Mouse (Mus musculus) lung, embryonic 14.5 days (tissue): ENCODE measurements around the gene Ttc8. TPM values are rescaled to one million over a fixed set of nuclear protein-coding genes. Genes with fewer than 3 reads are reported as not detected.

Source experiments
- ATAC-seq: fragments of 200-750 bp; cut with Nextera tagmentation; 2 replicates; pipeline ENCODE4 v1.8.0; 2017; ENCODE audit warnings: mild to moderate bottlenecking, moderate TSS enrichment, moderate library complexity; ENCODE audit not compliant: insufficient read depth
- DNase-seq: peaks from one replicate; pipeline ENCODE4 v3.0.0-alpha.2; 2015
- H3K27ac ChIP-seq: fragments of 300-500 bp; sonication (generic); 2 replicates; pipeline ENCODE4 v1.5.1; 2014; ENCODE audit warnings: low read depth, mild to moderate bottlenecking, moderate library complexity
- H3K27me3 ChIP-seq: fragments of 300-500 bp; sonication (generic); 2 replicates; pipeline ENCODE4 v1.6.1; 2014; ENCODE audit warnings: low read length, control low read depth; ENCODE audit not compliant: insufficient read depth
- H3K36me3 ChIP-seq: fragments of 300-500 bp; sonication (generic); 2 replicates; pipeline ENCODE4 v1.6.1; 2014; ENCODE audit warnings: control low read depth; ENCODE audit not compliant: insufficient read depth
- H3K4me1 ChIP-seq: fragments of 300-500 bp; sonication (generic); 2 replicates; pipeline ENCODE4 v1.6.1; 2014; ENCODE audit warnings: antibody characterized with exemption, control low read depth; ENCODE audit not compliant: insufficient read depth
- H3K4me2 ChIP-seq: fragments of 300-500 bp; sonication (generic); 2 replicates; pipeline ENCODE4 v1.6.1; 2014; ENCODE audit warnings: mild to moderate bottlenecking
- H3K4me3 ChIP-seq: fragments of 300-500 bp; sonication (generic); 2 replicates; pipeline ENCODE4 v1.5.1; 2014; ENCODE audit warnings: low read depth, low read length
- H3K9ac ChIP-seq: fragments of 300-500 bp; sonication (generic); 2 replicates; pipeline ENCODE4 v1.6.1; 2014
- H3K9me3 ChIP-seq: fragments of 300-500 bp; sonication (generic); 2 replicates; pipeline ENCODE4 v1.6.1; 2016; ENCODE audit warnings: low read depth, low read length, control low read depth
- CTCF ChIP-seq: IDR thresholded peaks from 2 replicates; pipeline ENCODE4 v1.5.1; 2016; ENCODE audit warnings: antibody characterized with exemption, low read depth
- WGBS: fragments of 180-500 bp; shearing (Covaris S2); extraction: QIAGEN DNeasy Blood & Tissue Kit; methylation state at CpG from one replicate; pipeline ENCODE4 v1.1.7; 2014; 5-methylcytosine and 5-hydroxymethylcytosine counted together
- polyA plus RNA-seq: library from polyadenylated mRNA; unstranded; fragments of >200 nt; fragmentation: Nextera tagmentation; extraction: Ambion mirVana; gene quantifications from 2 replicates; pipeline ENCODE4 v1.2.1, GENCODE M21; 2014

The Ttc8 gene
- polyA plus RNA-seq, 1 experiment from 2014 or later: 36.6 TPM

- H3K4me1 ChIP-seq: no peaks in the 10 kb centered on the region
- no peak overlapping the region for H3K4me3 ChIP-seq
- 72% methylated on average over 1 of the region's 1 CpGs for WGBS
- ATAC-seq (no peak), DNase-seq (no peak)
- no peak overlapping the region for H3K4me2 ChIP-seq
- no peak for TF ChIP-seq CTCF
- H3K36me3 ChIP-seq: no peaks in the 10 kb centered on the region
- no peak overlapping the region for H3K27ac ChIP-seq
- H3K27me3 ChIP-seq: no peaks in the 10 kb centered on the region
- no peaks in the 10 kb centered on the region for H3K9me3 ChIP-seq
- H3K9ac ChIP-seq: no peak overlapping the region
Measured at GRCm38 (mm10) chr12:99008786-99009185, 88.4 kb downstream of the Ttc8 start.

GRCm38 (mm10) chr12:99009430-99009829 is 89.1 kb downstream of the Ttc8 start:
- TF ChIP-seq CTCF: no peak

GRCm38 (mm10) chr12:99010044-99010443 is 89.7 kb downstream of the Ttc8 start:
- no peak for ATAC-seq
- no peak for DNase-seq
- TF ChIP-seq CTCF: no peak
- Histone ChIP-seq H3K4me1 (no peaks in the 10 kb centered on the region), H3K27ac (no peak overlapping the region), H3K9me3 (no peaks in the 10 kb centered on the region), H3K27me3 (no peaks in the 10 kb centered on the region), H3K4me3 (no peak overlapping the region), H3K4me2 (no peak overlapping the region), H3K36me3 (no peaks in the 10 kb centered on the region), H3K9ac (no peak overlapping the region)
- WGBS: 73% methylated on average over 6 of the region's 6 CpGs

More at GRCm38 (mm10) chr12:99009430-99009829, 89.1 kb downstream of the Ttc8 start:
- Histone ChIP-seq H3K27ac (no peak overlapping the region), H3K9ac (no peak overlapping the region), H3K36me3 (no peaks in the 10 kb centered on the region), H3K4me1 (no peaks in the 10 kb centered on the region), H3K9me3 (no peaks in the 10 kb centered on the region), H3K4me3 (no peak overlapping the region), H3K27me3 (no peaks in the 10 kb centered on the region), H3K4me2 (no peak overlapping the region)
- DNase-seq: no peak
- no peak for ATAC-seq
- WGBS: 72% methylated on average over 4 of the region's 4 CpGs

GRCm38 (mm10) chr12:99011161-99011861 is 90.9 kb downstream of the Ttc8 start:
- no peak overlapping the region; the same call in 1 of the 2 replicates for H3K4me3 ChIP-seq
- DNase-seq: peak; percentile 67

GRCm38 (mm10) chr12:99015870-99016269 is 95.5 kb downstream of the Ttc8 start:
- no peak for ATAC-seq
- Histone ChIP-seq H3K4me3 (no peak overlapping the region), H3K4me2 (no peak overlapping the region), H3K27ac (no peak overlapping the region), H3K9me3 (no peaks in the 10 kb centered on the region), H3K9ac (no peak overlapping the region), H3K36me3 (no peaks in the 10 kb centered on the region), H3K27me3 (no peaks in the 10 kb centered on the region), H3K4me1 (no peaks in the 10 kb centered on the region)
- no peak for TF ChIP-seq CTCF
- WGBS: 83% methylated on average over 4 of the region's 4 CpGs
- DNase-seq: no peak

More at GRCm38 (mm10) chr12:99011161-99011861, 90.9 kb downstream of the Ttc8 start:
- Histone ChIP-seq H3K9me3 (no peaks in the 10 kb centered on the region), H3K27me3 (no peaks in the 10 kb centered on the region), H3K36me3 (no peaks in the 10 kb centered on the region), H3K4me1 (no peaks in the 10 kb centered on the region), H3K9ac (no peak overlapping the region), H3K27ac (no peak overlapping the region), H3K4me2 (peak overlapping the region; percentile 48)
- WGBS: 12% methylated on average over 22 of the region's 22 CpGs
- ATAC-seq: peak; percentile 75
- TF ChIP-seq CTCF: no peak

GRCm38 (mm10) chr12:99024430-99024960 is 104.1 kb downstream of the Ttc8 start:
- H3K4me2 ChIP-seq: no peak overlapping the region
- no peak for TF ChIP-seq CTCF
- 81% methylated on average over 6 of the region's 6 CpGs for WGBS

GRCm38 (mm10) chr12:99026291-99026690 is 105.9 kb downstream of the Ttc8 start:
- DNase-seq: no peak
- no peak overlapping the region for H3K4me3 ChIP-seq
- H3K9me3 ChIP-seq: no peaks in the 10 kb centered on the region
- no peaks in the 10 kb centered on the region for H3K36me3 ChIP-seq
- 72% methylated on average over 2 of the region's 2 CpGs for WGBS
- no peak overlapping the region for H3K27ac ChIP-seq
- no peak for TF ChIP-seq CTCF
- no peak overlapping the region for H3K4me2 ChIP-seq
- no peak overlapping the region for H3K9ac ChIP-seq
- no peaks in the 10 kb centered on the region for H3K4me1 ChIP-seq
- no peaks in the 10 kb centered on the region for H3K27me3 ChIP-seq
- no peak for ATAC-seq

More at GRCm38 (mm10) chr12:99024430-99024960, 104.1 kb downstream of the Ttc8 start:
- ATAC-seq (no peak), DNase-seq (no peak)
- H3K4me1 ChIP-seq: no peaks in the 10 kb centered on the region
- H3K36me3 ChIP-seq: no peaks in the 10 kb centered on the region
- no peaks in the 10 kb centered on the region for H3K27me3 ChIP-seq
- no peaks in the 10 kb centered on the region for H3K9me3 ChIP-seq
- H3K4me3 ChIP-seq: no peak overlapping the region
- H3K27ac ChIP-seq: no peak overlapping the region
- no peak overlapping the region for H3K9ac ChIP-seq
